Mouse (Mus musculus) lung, embryonic 14.5 days (tissue): ENCODE measurements around the gene Sf3a2. TPM values are rescaled to one million over a fixed set of nuclear protein-coding genes. Genes with fewer than 3 reads are reported as not detected.

Experiments
- ATAC-seq: fragments of 200-750 bp; cut with Nextera tagmentation; 2 replicates; pipeline ENCODE4 v1.8.0; 2017; ENCODE audit warnings: mild to moderate bottlenecking, moderate TSS enrichment, moderate library complexity; ENCODE audit not compliant: insufficient read depth
- DNase-seq: peaks from one replicate; pipeline ENCODE4 v3.0.0-alpha.2; 2015
- H3K27ac ChIP-seq: fragments of 300-500 bp; sonication (generic); 2 replicates; pipeline ENCODE4 v1.5.1; 2014; ENCODE audit warnings: low read depth, mild to moderate bottlenecking, moderate library complexity
- H3K27me3 ChIP-seq: fragments of 300-500 bp; sonication (generic); 2 replicates; pipeline ENCODE4 v1.6.1; 2014; ENCODE audit warnings: low read length, control low read depth; ENCODE audit not compliant: insufficient read depth
- H3K36me3 ChIP-seq: fragments of 300-500 bp; sonication (generic); 2 replicates; pipeline ENCODE4 v1.6.1; 2014; ENCODE audit warnings: control low read depth; ENCODE audit not compliant: insufficient read depth
- H3K4me1 ChIP-seq: fragments of 300-500 bp; sonication (generic); 2 replicates; pipeline ENCODE4 v1.6.1; 2014; ENCODE audit warnings: antibody characterized with exemption, control low read depth; ENCODE audit not compliant: insufficient read depth
- H3K4me2 ChIP-seq: fragments of 300-500 bp; sonication (generic); 2 replicates; pipeline ENCODE4 v1.6.1; 2014; ENCODE audit warnings: mild to moderate bottlenecking
- H3K4me3 ChIP-seq: fragments of 300-500 bp; sonication (generic); 2 replicates; pipeline ENCODE4 v1.5.1; 2014; ENCODE audit warnings: low read depth, low read length
- H3K9ac ChIP-seq: fragments of 300-500 bp; sonication (generic); 2 replicates; pipeline ENCODE4 v1.6.1; 2014
- H3K9me3 ChIP-seq: fragments of 300-500 bp; sonication (generic); 2 replicates; pipeline ENCODE4 v1.6.1; 2016; ENCODE audit warnings: low read depth, low read length, control low read depth
- CTCF ChIP-seq: IDR thresholded peaks from 2 replicates; pipeline ENCODE4 v1.5.1; 2016; ENCODE audit warnings: antibody characterized with exemption, low read depth
- WGBS: fragments of 180-500 bp; shearing (Covaris S2); extraction: QIAGEN DNeasy Blood & Tissue Kit; methylation state at CpG from one replicate; pipeline ENCODE4 v1.1.7; 2014; 5-methylcytosine and 5-hydroxymethylcytosine counted together
- polyA plus RNA-seq: library from polyadenylated mRNA; unstranded; fragments of >200 nt; fragmentation: Nextera tagmentation; extraction: Ambion mirVana; gene quantifications from 2 replicates; pipeline ENCODE4 v1.2.1, GENCODE M21; 2014

Sf3a2 gene
- polyA plus RNA-seq, 1 experiment from 2014 or later: 98.4 TPM

DNA sequence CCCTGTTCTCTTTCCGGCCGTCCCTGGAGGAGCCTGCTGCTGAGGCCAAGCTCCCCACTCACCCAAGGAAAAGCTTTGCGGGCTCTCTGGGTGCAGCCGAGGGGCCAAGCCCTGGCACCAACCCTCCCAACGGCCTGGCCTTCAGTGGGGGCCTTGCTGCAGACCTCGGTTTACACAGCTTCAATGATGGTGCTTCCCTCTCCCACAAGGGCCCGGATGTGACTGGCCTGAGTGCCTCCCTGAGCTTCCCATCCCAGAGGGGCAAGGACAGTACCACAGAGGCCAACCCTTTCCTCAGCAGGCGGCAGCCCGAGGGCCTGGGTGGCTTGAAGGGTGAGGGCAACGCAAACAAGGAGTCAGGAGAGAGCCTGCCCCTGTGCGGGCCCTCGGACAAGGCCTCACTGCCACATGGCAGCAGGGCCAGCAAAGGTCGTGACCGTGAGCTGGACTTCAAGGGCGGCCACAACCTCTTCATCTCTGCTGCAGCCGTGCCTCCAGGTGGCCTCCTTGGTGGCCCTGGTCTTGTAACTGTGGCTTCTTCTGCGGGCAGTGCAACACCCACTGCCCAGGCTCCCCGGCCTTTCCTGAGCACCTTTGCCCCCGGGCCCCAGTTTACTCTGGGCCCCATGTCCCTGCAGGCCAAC is 7.1 kb upstream of the Sf3a2 start:
- TF ChIP-seq CTCF: no peak
- Histone ChIP-seq H3K36me3 (peaks cover 100% of the 10 kb centered on the region), H3K9me3 (no peaks in the 10 kb centered on the region), H3K27me3 (no peaks in the 10 kb centered on the region), H3K4me1 (no peaks in the 10 kb centered on the region), H3K4me2 (no peak overlapping the region), H3K9ac (no peak overlapping the region), H3K4me3 (no peak overlapping the region), H3K27ac (no peak overlapping the region)
- no peak for DNase-seq
- no peak for ATAC-seq
- WGBS: 87% methylated on average over 19 of the region's 19 CpGs

DNA sequence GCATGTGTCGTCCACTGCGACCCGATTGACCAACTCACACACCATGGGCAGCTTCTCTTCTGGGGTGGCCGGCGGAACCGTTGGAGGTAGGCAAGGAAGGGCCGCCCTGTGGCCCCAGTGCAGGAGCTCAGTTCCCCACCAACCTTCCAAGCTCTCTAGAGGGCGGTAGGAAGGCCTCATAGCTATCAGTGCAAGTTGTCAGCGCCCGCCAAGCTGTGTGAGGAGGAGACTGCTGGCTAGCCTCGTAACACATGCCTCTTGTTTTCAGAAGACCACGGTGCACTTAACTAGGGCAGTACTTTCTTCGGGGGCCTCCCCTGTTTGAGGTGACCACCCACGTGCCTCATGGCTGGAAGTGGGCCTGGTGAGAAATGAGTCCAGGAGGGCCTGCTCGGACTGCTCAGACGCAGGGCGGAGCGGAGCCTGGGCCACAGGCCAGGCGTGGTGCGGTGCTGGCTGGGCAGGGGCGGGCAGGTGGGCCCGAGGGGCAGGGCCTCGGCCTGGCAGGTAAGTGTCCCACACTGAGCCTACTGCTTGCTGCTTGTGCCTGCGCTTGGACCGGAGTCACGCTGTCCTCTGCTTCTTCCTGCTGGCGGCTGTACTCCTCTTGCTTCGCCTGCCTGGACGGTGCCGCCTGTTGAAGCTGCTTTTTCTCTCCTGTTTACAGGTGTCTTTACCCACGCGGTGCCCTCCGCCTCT is 6.4 kb upstream of the Sf3a2 start:
- ATAC-seq (peak; percentile 16; the same call in 1 of the 2 replicates), DNase-seq (no peak)
- Histone ChIP-seq H3K4me3 (no peak overlapping the region), H3K36me3 (peaks cover 100% of the 10 kb centered on the region), H3K27me3 (no peaks in the 10 kb centered on the region), H3K4me2 (no peak overlapping the region), H3K27ac (no peak overlapping the region; the same call in 1 of the 2 replicates), H3K4me1 (peaks cover 2% of the 10 kb centered on the region; the same call in 1 of the 2 replicates), H3K9ac (no peak overlapping the region), H3K9me3 (no peaks in the 10 kb centered on the region)
- no peak for TF ChIP-seq CTCF
- 71% methylated on average over 29 of the region's 33 CpGs for WGBS

GRCm38 (mm10) chr10:80792175-80793032 is 5.6 kb upstream of the Sf3a2 start:
- no peaks in the 10 kb centered on the region for H3K9me3 ChIP-seq
- no peak overlapping the region for H3K4me3 ChIP-seq
- ATAC-seq: no peak
- H3K36me3 ChIP-seq: peaks cover 94% of the 10 kb centered on the region
- H3K27me3 ChIP-seq: no peaks in the 10 kb centered on the region
- H3K9ac ChIP-seq: no peak overlapping the region
- H3K27ac ChIP-seq: no peak overlapping the region
- peaks cover 7% of the 10 kb centered on the region; the same call in 1 of the 2 replicates for H3K4me1 ChIP-seq
- no peak overlapping the region for H3K4me2 ChIP-seq
- TF ChIP-seq CTCF: no peak
- 66% methylated on average over 41 of the region's 41 CpGs for WGBS
- no peak for DNase-seq

DNA sequence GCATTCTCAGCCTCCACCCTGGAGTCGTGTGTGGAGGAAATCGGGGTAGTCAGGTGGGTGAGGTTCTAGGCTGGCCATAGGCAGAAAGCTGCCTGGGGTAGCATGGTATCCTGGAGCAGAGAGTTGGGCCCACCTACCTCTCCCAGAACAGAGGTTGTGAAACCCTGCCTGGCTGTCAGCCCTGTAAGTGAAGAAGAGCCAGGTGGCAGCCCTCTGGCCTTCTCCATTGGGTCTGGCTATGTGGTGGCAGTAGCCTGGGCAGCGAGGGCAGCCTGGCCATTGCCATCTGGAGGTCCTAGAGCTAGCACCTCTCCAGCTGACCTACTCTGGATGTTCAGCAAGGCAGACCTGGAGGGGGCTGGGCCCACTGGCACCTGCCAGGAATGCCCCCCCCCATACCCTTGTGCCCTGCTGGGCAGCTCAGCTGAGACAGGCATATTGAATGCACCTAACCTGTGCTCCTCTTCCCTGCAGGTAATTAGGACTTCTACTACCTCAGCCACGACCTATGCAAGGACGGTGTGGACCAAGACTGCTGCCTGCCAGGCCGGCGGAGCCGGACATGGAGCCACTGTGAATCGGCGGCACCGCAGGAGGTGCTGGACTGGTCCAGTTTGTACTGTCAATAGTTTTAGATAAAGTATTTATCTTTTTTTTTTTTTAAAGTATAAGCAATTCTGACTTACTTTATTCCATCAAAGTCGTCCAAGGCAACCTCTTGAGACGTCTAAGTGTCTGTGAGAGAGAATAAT is 4.8 kb upstream of the Sf3a2 start:
- H3K4me3 ChIP-seq: no peak overlapping the region
- no peak overlapping the region for H3K27ac ChIP-seq
- no peak for ATAC-seq

DNA sequence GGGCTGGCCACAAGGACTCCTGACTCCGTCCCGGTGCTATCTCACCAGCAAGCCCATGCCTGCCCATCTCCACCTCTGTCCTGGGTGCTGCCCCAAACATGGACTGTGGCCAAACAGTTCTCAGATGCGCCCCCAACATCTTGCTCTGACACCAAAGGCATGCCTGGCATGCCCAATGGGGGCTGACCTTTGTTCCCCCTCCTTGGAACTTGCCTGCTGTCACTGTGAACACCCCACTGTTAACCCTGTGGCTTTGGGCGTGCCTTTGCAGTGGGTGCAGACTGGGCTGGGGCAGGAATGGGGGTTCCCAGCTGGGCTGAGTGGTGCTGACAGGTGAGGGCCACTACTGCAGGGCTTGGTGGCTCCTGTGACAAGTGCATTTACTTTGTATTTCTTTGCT is 4.2 kb upstream of the Sf3a2 start:
- H3K36me3 ChIP-seq: peaks cover 80% of the 10 kb centered on the region
- H3K27me3 ChIP-seq: no peaks in the 10 kb centered on the region
- WGBS: 65% methylated on average over 4 of the region's 4 CpGs
- no peak for DNase-seq
- TF ChIP-seq CTCF: no peak
- H3K9ac ChIP-seq: no peak overlapping the region
- H3K4me1 ChIP-seq: peaks cover 7% of the 10 kb centered on the region; the same call in 1 of the 2 replicates
- no peaks in the 10 kb centered on the region for H3K9me3 ChIP-seq
- ATAC-seq: no peak
- no peak overlapping the region for H3K27ac ChIP-seq
- H3K4me2 ChIP-seq: no peak overlapping the region
- H3K4me3 ChIP-seq: no peak overlapping the region

More for the DNA sequence above, 4.8 kb upstream of the Sf3a2 start:
- Histone ChIP-seq H3K36me3 (peaks cover 86% of the 10 kb centered on the region), H3K9me3 (no peaks in the 10 kb centered on the region), H3K27me3 (no peaks in the 10 kb centered on the region), H3K4me1 (peaks cover 7% of the 10 kb centered on the region; the same call in 1 of the 2 replicates), H3K9ac (no peak overlapping the region), H3K4me2 (no peak overlapping the region)
- DNase-seq: no peak
- TF ChIP-seq CTCF: no peak
- 86% methylated on average over 13 of the region's 13 CpGs for WGBS

- Histone ChIP-seq H3K4me3 (no peak overlapping the region; the same call in 1 of the 2 replicates), H3K27ac (no peak overlapping the region), H3K36me3 (peaks cover 70% of the 10 kb centered on the region), H3K4me2 (no peak overlapping the region), H3K9me3 (no peaks in the 10 kb centered on the region), H3K9ac (no peak overlapping the region), H3K27me3 (no peaks in the 10 kb centered on the region), H3K4me1 (peaks cover 11% of the 10 kb centered on the region; the same call in 1 of the 2 replicates)
- DNase-seq: no peak
- ATAC-seq: no peak
- TF ChIP-seq CTCF: no peak
- 85% methylated on average over 8 of the region's 8 CpGs for WGBS
Measured at GRCm38 (mm10) chr10:80794750-80795149, 3.2 kb upstream of the Sf3a2 start.
